19 mouse cellular contexts compared by ENCODE assay signal in the genomic region with DNA sequence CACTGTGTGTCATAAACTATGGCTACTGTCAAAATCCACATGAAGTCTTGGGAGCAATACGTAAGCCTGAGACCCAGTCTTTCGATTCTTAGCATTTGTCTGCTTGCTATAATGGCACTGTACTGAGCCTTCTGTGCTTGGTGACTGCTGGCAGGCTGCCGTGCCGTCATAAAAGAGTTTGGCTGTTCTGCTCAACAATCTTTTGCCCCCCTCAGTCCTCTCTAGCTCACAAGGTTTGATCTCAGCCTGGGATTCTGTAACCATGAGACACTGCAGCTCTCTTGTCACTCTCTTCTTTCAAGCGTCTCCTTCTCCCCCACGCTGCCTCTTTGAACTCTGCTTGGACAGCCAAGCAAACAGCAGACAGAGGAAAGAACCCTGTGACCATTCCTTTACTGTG. TPM values are rescaled to one million over a fixed set of nuclear protein-coding genes. Genes with fewer than 3 reads are reported as not detected.
DNase-seq lines count a peak whose midpoint lies in the region; ATAC-seq and TF ChIP-seq lines count a peak whose summit lies in the region.
"Had no signal": no experiment of that assay in that cellular context is flagged by ENCODE, and none has a peak within 500 bp of the region (broad histone marks: within the 10 kb centered on the region; RNA-seq: fewer than 3 reads in every experiment).

No protein-coding gene starts in this region.

- no peaks in the 10 kb centered on the region for H3K27me3 ChIP-seq in cerebellum, adult 2 months (ENCODE audit: control insufficient read depth, insufficient read depth, low read length)
- peaks cover 10% of the 10 kb centered on the region for H3K27me3 ChIP-seq in hindbrain, embryonic 10.5 days (ENCODE audit: insufficient read depth, poor library complexity, severe bottlenecking)
- H3K27me3 ChIP-seq in hindbrain, embryonic 11.5 days (ENCODE audit: control insufficient read depth, insufficient read depth, low read length): no peaks in the 10 kb centered on the region; the same call in 1 of the 2 replicates
- peaks cover 2% of the 10 kb centered on the region; the same call in 1 of the 2 replicates for H3K27me3 ChIP-seq in hindbrain, embryonic 16.5 days (replicated peaks; ENCODE audit: control insufficient read depth, insufficient read depth, low read length)
- H3K27me3 ChIP-seq: liver, embryonic 15.5 days had no signal

- H3K9me3 ChIP-seq in hindbrain, embryonic 10.5 days: no peaks in the 10 kb centered on the region
- H3K9me3 ChIP-seq in hindbrain, embryonic 11.5 days (ENCODE audit: control insufficient read depth, low read length): no peaks in the 10 kb centered on the region
- H3K9me3 ChIP-seq in hindbrain, embryonic 16.5 days (ENCODE audit: control insufficient read depth, low read length): no peaks in the 10 kb centered on the region
- H3K9me3 ChIP-seq: embryonic facial prominence, embryonic 12.5 days; heart, embryonic 15.5 days; liver, embryonic 15.5 days had no signal

- peaks cover 10% of the 10 kb centered on the region for H3K4me1 ChIP-seq in cerebellum, adult 2 months (ENCODE audit: control insufficient read depth, insufficient read depth, low read length)
- peaks cover 9% of the 10 kb centered on the region; the same call in 1 of the 2 replicates for H3K4me1 ChIP-seq in hindbrain, embryonic 10.5 days (replicated peaks)
- H3K4me1 ChIP-seq in hindbrain, embryonic 11.5 days (replicated peaks; ENCODE audit: control insufficient read depth, insufficient read depth, low read length): no peaks in the 10 kb centered on the region
- no peaks in the 10 kb centered on the region; the same call in 1 of the 2 replicates for H3K4me1 ChIP-seq in hindbrain, embryonic 16.5 days (ENCODE audit: control insufficient read depth, insufficient read depth, low read depth, low read length)
- H3K4me1 ChIP-seq: embryonic facial prominence, embryonic 12.5 days; heart, embryonic 15.5 days; liver, embryonic 15.5 days had no signal

- no peak overlapping the region for H3K27ac ChIP-seq in cerebellum, adult 2 months (ENCODE audit: insufficient read depth, low read length)
- no peak overlapping the region for H3K27ac ChIP-seq in hindbrain, embryonic 10.5 days
- no peak overlapping the region for H3K27ac ChIP-seq in hindbrain, embryonic 11.5 days (ENCODE audit: low read depth, low read length)
- no peak overlapping the region for H3K27ac ChIP-seq in hindbrain, embryonic 16.5 days (ENCODE audit: low read depth, low read length)
- H3K27ac ChIP-seq: embryonic facial prominence, embryonic 12.5 days; heart, adult 2 months; heart, embryonic 15.5 days; liver, embryonic 15.5 days had no signal

- H3K9ac ChIP-seq in hindbrain, embryonic 11.5 days (ENCODE audit: low read depth, low read length): no peak overlapping the region
- no peak overlapping the region for H3K9ac ChIP-seq in hindbrain, embryonic 16.5 days (ENCODE audit: low read depth, low read length)
- H3K9ac ChIP-seq: embryonic facial prominence, embryonic 12.5 days; heart, embryonic 15.5 days; liver, embryonic 15.5 days had no signal

- peak; percentile 49 to 52 for DNase-seq in cerebellum, adult 2 months
- DNase-seq in cerebellum, adult 11-12 months: no peak
- peak; percentile 7 for DNase-seq in hindbrain, embryonic 10.5 days (ENCODE audit: low spot score)
- DNase-seq in hindbrain, embryonic 11.5 days (ENCODE audit: low spot score): no peak
- peak; percentile 60 for DNase-seq in brain, embryonic 14.5 days (ENCODE audit: low read depth)
- DNase-seq in right cerebral cortex, adult 18-20 months: no peak
- DNase-seq in lung, postnatal 4 days: no peak
- DNase-seq: adrenal gland, postnatal 14 days; gastrocnemius, postnatal 14 days; heart, adult 2 months; heart, postnatal 4 days had no signal

- no peaks in the 10 kb centered on the region for H3K36me3 ChIP-seq in hindbrain, embryonic 10.5 days
- H3K36me3 ChIP-seq in hindbrain, embryonic 11.5 days (ENCODE audit: control insufficient read depth, insufficient read depth, low read length): no peaks in the 10 kb centered on the region
- H3K36me3 ChIP-seq in hindbrain, embryonic 16.5 days (ENCODE audit: control insufficient read depth, insufficient read depth, low read length): no peaks in the 10 kb centered on the region
- H3K36me3 ChIP-seq: embryonic facial prominence, embryonic 12.5 days; G1E; heart, embryonic 15.5 days; liver, embryonic 15.5 days had no signal

- H3K4me2 ChIP-seq in hindbrain, embryonic 11.5 days (replicated peaks; ENCODE audit: low read depth, low read length): no peak overlapping the region
- H3K4me2 ChIP-seq in hindbrain, embryonic 16.5 days (ENCODE audit: low read length): peak overlapping the region; percentile 12; the same call in 1 of the 2 replicates
- H3K4me2 ChIP-seq: embryonic facial prominence, embryonic 12.5 days; heart, embryonic 15.5 days; liver, embryonic 15.5 days had no signal

- no peak for TF ChIP-seq CTCF in cerebellum, adult 2 months (IDR thresholded peaks at IDR 0.05; ENCODE audit: borderline replicate concordance, insufficient read depth, low read depth, low read length)
- TF ChIP-seq CTCF in brain, embryonic 14.5 days (IDR thresholded peaks at IDR 0.05; ENCODE audit: borderline replicate concordance, extremely low read depth, insufficient read depth, insufficient read length): no peak

- 9% methylated on average over 6 of the region's 6 CpGs for WGBS in cerebellum, adult 2 months
- 43% methylated on average over 6 of the region's 6 CpGs for WGBS in hindbrain, embryonic 10.5 days
- WGBS in hindbrain, embryonic 11.5 days: 48% methylated on average over 6 of the region's 6 CpGs
- WGBS in hindbrain, embryonic 16.5 days: 34% methylated on average over 6 of the region's 6 CpGs

- no peak overlapping the region for H3K4me3 ChIP-seq in cerebellum, adult 2 months (replicated peaks; ENCODE audit: insufficient read depth, low read depth, low read length)
- H3K4me3 ChIP-seq in hindbrain, embryonic 10.5 days: no peak overlapping the region
- no peak overlapping the region for H3K4me3 ChIP-seq in hindbrain, embryonic 11.5 days (ENCODE audit: low read depth, low read length)
- no peak overlapping the region for H3K4me3 ChIP-seq in hindbrain, embryonic 16.5 days (ENCODE audit: low read length)
- H3K4me3 ChIP-seq: embryonic facial prominence, embryonic 12.5 days; erythroblast, embryonic 14.5 days; heart, adult 2 months; heart, embryonic 15.5 days; liver, embryonic 15.5 days had no signal

- no peak for ATAC-seq in hindbrain, embryonic 11.5 days (ENCODE audit: low FRiP score)
- peak; percentile 37; the same call in 1 of the 2 replicates for ATAC-seq in hindbrain, embryonic 16.5 days
- ATAC-seq: activated CD4-positive, CD25-positive, alpha-beta regulatory T cell, adult 4 months; intestine, postnatal 0 days had no signal

- TF ChIP-seq POLR2A in cerebellum, adult 2 months (IDR thresholded peaks at IDR 0.05; ENCODE audit: borderline replicate concordance, insufficient read depth, low read length): no peak
- TF ChIP-seq POLR2A in brain, embryonic 14.5 days (IDR thresholded peaks at IDR 0.05; ENCODE audit: borderline replicate concordance, extremely low read depth, insufficient read depth, insufficient read length, poor library complexity, severe bottlenecking): no peak

RNA-seq across cellular contexts. Expression of a gene that starts 7.9 kb away (rescaled TPM):
- polyA plus RNA-seq in cerebellum, adult 2 months (2012; rRNA removed): 16.9 and 18.9 TPM in 2 replicates
- 0.90 and 0.98 TPM in 2 replicates for polyA plus RNA-seq in hindbrain, embryonic 10.5 days (2016; fragmentation: Nextera tagmentation; extraction: Ambion mirVana)
- 1.3 and 2.4 TPM in 2 replicates for polyA plus RNA-seq in hindbrain, embryonic 11.5 days (2014; fragmentation: Nextera tagmentation; extraction: Ambion mirVana)
- 3.4 and 6.5 TPM in 2 replicates for polyA plus RNA-seq in brain, embryonic 14.5 days (2012; rRNA removed)
- 8.0 and 8.4 TPM in 2 replicates for polyA plus RNA-seq in hindbrain, embryonic 16.5 days (2015; fragmentation: Nextera tagmentation; extraction: Ambion mirVana)
- polyA plus RNA-seq: activated CD4-positive, CD25-positive, alpha-beta regulatory T cell, adult 4 months; erythroblast, embryonic 14.5 days; G1E; liver, embryonic 15.5 days had no signal

Comparison
In these comparisons a context has a peak if more than half of its experiments do, and no peak if none do; other contexts are left out.
1. DNase-seq: peak in cerebellum, adult 2 months (2 of 2), hindbrain, embryonic 10.5 days (single experiment) and brain, embryonic 14.5 days (single experiment); none in cerebellum, adult 11-12 months (single experiment), hindbrain, embryonic 11.5 days (single experiment), right cerebral cortex, adult 18-20 months (single experiment) and lung, postnatal 4 days (0 of 2).